Mouse (Mus musculus) kidney, postnatal 0 days (tissue): ENCODE results near the gene Gm15557. TPM values are rescaled to one million over a fixed set of nuclear protein-coding genes. Genes with fewer than 3 reads are reported as not detected.

Source experiments
- ATAC-seq: fragments of 200-750 bp; cut with Nextera tagmentation; replicated peaks from 2 replicates; pipeline ENCODE4 v1.8.0; 2017; ENCODE audit warnings: low read depth, moderate number of reproducible peaks, moderate TSS enrichment, moderate library complexity; ENCODE audit not compliant: low FRiP score
- DNase-seq: peaks from one replicate; pipeline ENCODE4 v3.0.0-alpha.2; 2016; ENCODE audit warnings: low spot score
- H3K27ac ChIP-seq: fragments of 300-500 bp; sonication (generic); 2 replicates; pipeline ENCODE4 v1.5.1; 2014; ENCODE audit warnings: mild to moderate bottlenecking
- H3K27me3 ChIP-seq: fragments of 300-500 bp; sonication (generic); 2 replicates; pipeline ENCODE4 v1.6.1; 2014; ENCODE audit warnings: low read length, mixed read lengths; ENCODE audit not compliant: insufficient read depth
- H3K36me3 ChIP-seq: fragments of 300-500 bp; sonication (generic); 2 replicates; pipeline ENCODE4 v1.6.1; 2014; ENCODE audit warnings: low read length, mixed read lengths; ENCODE audit not compliant: insufficient read depth
- H3K4me1 ChIP-seq: fragments of 300-500 bp; sonication (generic); replicated peaks from 2 replicates; pipeline ENCODE4 v1.6.1; 2014; ENCODE audit warnings: antibody characterized with exemption, low read length, mixed read lengths; ENCODE audit not compliant: insufficient read depth
- H3K4me2 ChIP-seq: fragments of 300-500 bp; sonication (generic); 2 replicates; pipeline ENCODE4 v1.6.1; 2014; ENCODE audit warnings: mild to moderate bottlenecking, low read length, moderate library complexity, mixed read lengths
- H3K4me3 ChIP-seq: fragments of 300-500 bp; sonication (generic); replicated peaks from 2 replicates; pipeline ENCODE4 v1.5.1; 2014; ENCODE audit warnings: low read depth, low read length
- H3K9ac ChIP-seq: fragments of 300-500 bp; sonication (generic); 2 replicates; pipeline ENCODE4 v1.6.1; 2014; ENCODE audit warnings: low read depth, low read length
- H3K9me3 ChIP-seq: fragments of 300-500 bp; sonication (generic); replicated peaks from 2 replicates; pipeline ENCODE4 v1.6.1; 2016; ENCODE audit warnings: low read length, inconsistent platforms, mixed read lengths
- CTCF ChIP-seq: IDR thresholded peaks from 2 replicates; pipeline ENCODE4 v1.5.1; 2016; ENCODE audit warnings: antibody characterized with exemption, low read depth, mild to moderate bottlenecking, moderate library complexity
- WGBS: fragments of 180-500 bp; shearing (Covaris S2); extraction: QIAGEN DNeasy Blood & Tissue Kit; methylation state at CpG from one replicate; pipeline ENCODE4 v1.1.7; 2014; 5-methylcytosine and 5-hydroxymethylcytosine counted together
- polyA plus RNA-seq: library from polyadenylated mRNA; unstranded; fragments of >200 nt; fragmentation: Nextera tagmentation; extraction: Ambion mirVana; gene quantifications from 2 replicates; pipeline ENCODE4 v1.2.1, GENCODE M21; 2015

Gm15557 gene
- polyA plus RNA-seq, 1 experiment from 2014 or later = not detected

DNA sequence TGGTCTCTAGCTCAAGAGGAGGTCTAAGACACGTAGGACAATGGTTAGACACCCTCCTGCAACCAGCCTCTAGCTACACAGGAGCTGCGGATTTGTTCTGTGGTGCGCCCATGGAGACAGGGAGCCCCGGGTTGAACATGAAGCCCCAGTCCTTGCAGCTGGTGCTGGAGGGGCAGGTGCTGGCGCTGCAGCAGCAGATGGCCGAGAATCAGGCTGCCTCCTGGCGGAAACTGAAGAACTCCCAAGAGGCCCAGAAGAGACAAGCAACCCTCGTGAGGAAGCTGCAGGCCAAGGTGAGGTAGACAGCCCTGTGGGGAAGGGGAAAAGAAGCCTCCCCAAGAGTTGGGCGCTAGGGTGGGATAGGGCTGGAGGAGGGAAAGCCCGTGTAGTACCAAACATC, 21.3 kb downstream of the Gm15557 start:
- WGBS = 86% methylated on average over 10 of the region's 10 CpGs
- H3K27me3 ChIP-seq = no peaks in the 10 kb centered on the region
- H3K36me3 ChIP-seq = peaks cover 37% of the 10 kb centered on the region
- H3K4me1 ChIP-seq = no peaks in the 10 kb centered on the region; the same call in 1 of the 2 replicates
- ATAC-seq (no peak), DNase-seq (no peak)
- H3K4me3 ChIP-seq = no peak overlapping the region
- TF ChIP-seq CTCF = no peak
- no peak overlapping the region for H3K9ac ChIP-seq
- no peak overlapping the region for H3K27ac ChIP-seq
- H3K9me3 ChIP-seq = no peaks in the 10 kb centered on the region
- H3K4me2 ChIP-seq = no peak overlapping the region

- DNase-seq = peak; percentile 65
- no peak for ATAC-seq
- no peak overlapping the region for H3K27ac ChIP-seq
- no peaks in the 10 kb centered on the region for H3K9me3 ChIP-seq
- no peaks in the 10 kb centered on the region for H3K4me1 ChIP-seq
- no peak overlapping the region for H3K4me2 ChIP-seq
- H3K36me3 ChIP-seq = peaks cover 48% of the 10 kb centered on the region
- peak; percentile 70 for TF ChIP-seq CTCF
- no peaks in the 10 kb centered on the region for H3K27me3 ChIP-seq
- H3K9ac ChIP-seq = no peak overlapping the region
- no peak overlapping the region for H3K4me3 ChIP-seq
- 25% methylated on average over 1 of the region's 1 CpGs for WGBS
Measured at GRCm38 (mm10) chr2:155962991-155963390, 22.5 kb downstream of the Gm15557 start.

DNA sequence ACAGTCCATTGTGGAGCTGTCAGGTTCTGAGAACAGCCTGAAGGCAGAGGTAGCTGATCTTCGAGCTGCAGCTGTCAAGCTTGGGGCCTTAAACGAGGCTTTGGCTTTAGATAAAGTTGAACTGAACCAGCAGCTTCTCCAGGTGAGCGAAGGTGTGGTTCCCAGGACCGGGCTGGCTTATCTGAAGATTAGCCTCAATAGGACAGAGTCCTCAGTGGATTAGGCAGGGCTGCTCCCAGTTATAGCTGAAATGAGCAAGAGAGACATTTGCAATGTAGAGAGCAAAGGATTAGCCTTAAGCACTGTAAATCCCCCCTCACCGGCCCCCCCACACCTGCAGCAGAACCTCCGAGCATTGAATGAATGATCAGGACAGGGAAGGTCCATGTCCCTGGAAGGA, 32.8 kb downstream of the Gm15557 start:
- H3K27ac ChIP-seq = no peak overlapping the region
- WGBS = 87% methylated on average over 6 of the region's 6 CpGs
- no peak overlapping the region for H3K4me2 ChIP-seq
- peaks cover 67% of the 10 kb centered on the region for H3K36me3 ChIP-seq
- H3K4me3 ChIP-seq = no peak overlapping the region
- no peak for TF ChIP-seq CTCF
- no peaks in the 10 kb centered on the region for H3K27me3 ChIP-seq
- H3K9me3 ChIP-seq = no peaks in the 10 kb centered on the region
- ATAC-seq = no peak
- H3K4me1 ChIP-seq = no peaks in the 10 kb centered on the region
- no peak for DNase-seq
- no peak overlapping the region for H3K9ac ChIP-seq

GRCm38 (mm10) chr2:155974087-155974731, 33.7 kb downstream of the Gm15557 start:
- WGBS = 78% methylated on average over 14 of the region's 14 CpGs
- DNase-seq (no peak), ATAC-seq (no peak)
- peak; percentile 41 for TF ChIP-seq CTCF
- Histone ChIP-seq H3K4me1 (no peaks in the 10 kb centered on the region), H3K36me3 (peaks cover 61% of the 10 kb centered on the region), H3K4me3 (no peak overlapping the region), H3K27ac (no peak overlapping the region), H3K27me3 (no peaks in the 10 kb centered on the region), H3K4me2 (no peak overlapping the region), H3K9me3 (no peaks in the 10 kb centered on the region), H3K9ac (no peak overlapping the region)

- TF ChIP-seq CTCF = no peak
- Histone ChIP-seq H3K9me3 (no peaks in the 10 kb centered on the region), H3K27ac (no peak overlapping the region; the same call in 1 of the 2 replicates), H3K27me3 (no peaks in the 10 kb centered on the region), H3K36me3 (peaks cover 69% of the 10 kb centered on the region), H3K4me1 (no peaks in the 10 kb centered on the region), H3K4me2 (no peak overlapping the region; the same call in 1 of the 2 replicates), H3K9ac (no peak overlapping the region), H3K4me3 (no peak overlapping the region)
- WGBS = 43% methylated on average over 5 of the region's 5 CpGs
- DNase-seq (peak; percentile 75), ATAC-seq (peak; percentile 46; the same call in 1 of the 2 replicates)
Measured at GRCm38 (mm10) chr2:155979328-155979991, 38.9 kb downstream of the Gm15557 start.

DNA sequence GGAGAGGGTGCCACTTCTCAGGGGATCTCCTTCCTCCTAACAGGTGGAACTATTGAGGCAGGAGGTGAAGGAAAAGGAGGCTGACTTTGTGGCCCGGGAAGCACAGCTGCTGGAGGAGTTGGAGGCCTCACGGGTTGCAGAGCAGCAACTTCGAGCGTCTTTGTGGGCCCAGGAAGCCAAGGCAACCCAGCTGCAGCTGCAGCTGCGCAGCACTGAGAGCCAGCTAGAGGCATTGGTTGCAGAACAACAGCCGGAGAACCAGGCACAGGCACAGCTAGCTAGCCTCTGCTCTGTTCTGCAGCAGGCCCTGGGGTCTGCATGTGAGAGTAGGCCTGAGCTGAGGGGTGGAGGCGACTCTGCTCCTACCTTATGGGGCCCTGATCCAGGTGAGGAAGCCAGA, 45.2 kb downstream of the Gm15557 start:
- H3K4me3 ChIP-seq = no peak overlapping the region
- no peak for DNase-seq
- H3K9ac ChIP-seq = no peak overlapping the region
- WGBS = 93% methylated on average over 7 of the region's 7 CpGs
- ATAC-seq = no peak
- no peak overlapping the region for H3K4me2 ChIP-seq
- peaks cover 80% of the 10 kb centered on the region for H3K36me3 ChIP-seq
- no peak for TF ChIP-seq CTCF
- no peaks in the 10 kb centered on the region for H3K9me3 ChIP-seq
- H3K4me1 ChIP-seq = no peaks in the 10 kb centered on the region
- no peak overlapping the region for H3K27ac ChIP-seq
- no peaks in the 10 kb centered on the region for H3K27me3 ChIP-seq
